Mouse (Mus musculus) heart, postnatal 0 days (tissue): ENCODE data around the gene Hunk.

Experiments
- CTCF ChIP-seq: IDR thresholded peaks from 2 replicates; pipeline ENCODE4 v1.5.1; 2016; ENCODE audit warnings: antibody characterized with exemption, control low read depth, low read depth
- EP300 ChIP-seq: IDR thresholded peaks from 2 replicates; pipeline ENCODE4 v1.6.1; 2016; ENCODE audit warnings: antibody characterized with exemption, low read depth

DNA sequence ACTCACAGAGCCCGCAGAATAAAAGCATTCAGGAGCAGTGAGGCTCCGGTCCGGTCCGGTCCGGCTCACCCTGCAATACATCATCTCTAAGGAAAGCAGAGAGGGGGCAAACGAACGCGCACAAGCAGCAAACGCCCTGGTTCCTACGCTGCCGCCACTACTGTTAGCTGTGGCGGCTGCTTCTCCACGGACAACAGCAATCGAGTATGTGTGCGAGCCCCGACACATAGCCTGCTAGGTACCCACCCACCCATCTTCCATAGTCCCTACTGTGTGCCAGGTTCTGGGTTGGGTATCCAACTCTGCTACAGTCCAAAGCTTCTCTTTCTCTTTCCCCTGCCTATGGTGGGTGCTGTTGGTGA, 506 bp upstream of the Hunk start:
- TF ChIP-seq CTCF: no peak
- no peak for TF ChIP-seq EP300
